Mouse (Mus musculus): Measurements from ENCODE around the gene Ssr2. TPM values are rescaled to one million over a fixed set of nuclear protein-coding genes. Genes with fewer than 3 reads are reported as not detected.
"Not testable (repeated sequence)": the region's sequence is repeated elsewhere in the genome, so short reads cannot be mapped to it uniquely, and the experiment has no call there.

Gene Ssr2
- total and polyA plus RNA-seq, 2 experiments, result 90.0 to 176 TPM

DNA sequence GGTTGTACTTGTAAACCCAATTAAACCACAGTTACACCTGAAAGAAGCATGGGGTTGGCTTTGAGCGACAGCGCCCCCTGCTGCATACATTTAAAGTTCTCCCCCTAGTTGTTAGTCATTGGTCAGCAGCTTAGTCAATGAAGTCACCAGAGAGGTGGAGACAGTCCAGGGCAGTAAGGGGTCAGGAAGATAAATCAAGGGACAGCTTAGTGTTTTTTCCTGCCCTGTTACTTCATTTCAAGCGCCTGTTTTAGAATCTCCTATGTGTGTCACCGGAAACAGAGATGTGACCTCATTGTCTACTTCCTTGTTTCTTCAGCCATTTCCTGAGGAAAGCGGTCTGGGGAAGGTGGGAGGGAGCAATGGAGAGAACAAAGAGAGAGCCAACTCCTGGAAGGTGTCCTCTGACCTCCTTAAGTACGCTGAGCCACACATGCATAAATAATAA, 28.1 kb downstream of the Ssr2 start:
- Histone ChIP-seq H3K79me2 (ENCODE audit: control insufficient read depth, insufficient read depth, low read length) (no peaks in the 10 kb centered on the region), H3K27ac (replicated peaks; ENCODE audit: insufficient read depth, low read depth, low read length) (no peak overlapping the region), H3K4me3 (ENCODE audit: insufficient read depth, low read depth, low read length) (no peak overlapping the region), H3K27me3 (ENCODE audit: control insufficient read depth, insufficient read depth, low read length) (no peaks in the 10 kb centered on the region), H3K4me1 (ENCODE audit: control insufficient read depth, insufficient read depth, low read length) (no peaks in the 10 kb centered on the region), H3K9ac (ENCODE audit: low read depth, low read length) (no peak overlapping the region), H3K36me3 (ENCODE audit: control insufficient read depth, insufficient read depth, low read length) (no peaks in the 10 kb centered on the region)
- TF ChIP-seq POLR2A (IDR thresholded peaks at IDR 0.05; ENCODE audit: extremely low read depth, insufficient read depth, low read length) (no peak), CTCF (IDR thresholded peaks at IDR 0.05; ENCODE audit: low read depth, low read length) (peak; percentile 74)
- 22% methylated on average over 6 of the region's 6 CpGs for WGBS
- peak; percentile 78 for DNase-seq (ENCODE audit: extremely low read depth, low read depth, low spot score)

DNA sequence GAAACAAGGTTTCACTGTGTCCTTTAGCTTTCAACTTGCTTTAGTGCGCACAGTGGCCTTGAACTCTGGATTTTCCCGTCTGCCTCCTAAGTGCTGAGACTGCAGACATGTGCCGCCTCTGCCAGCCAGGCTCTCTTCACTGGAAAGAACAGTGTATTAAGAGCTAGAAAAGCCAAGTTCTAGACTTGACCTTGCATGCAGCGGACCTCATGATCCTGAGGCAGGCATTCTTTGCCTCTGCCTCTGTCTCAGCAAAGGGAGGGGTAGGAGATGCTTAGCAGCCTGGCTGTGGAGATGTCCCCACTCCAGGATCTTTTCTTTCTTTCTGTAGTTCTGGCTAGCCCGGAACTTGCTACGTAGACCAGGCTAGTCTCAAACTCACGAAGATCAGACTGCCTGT, 29.2 kb downstream of the Ssr2 start:
- Histone ChIP-seq H3K4me1 (ENCODE audit: control insufficient read depth, insufficient read depth, low read length) (no peaks in the 10 kb centered on the region), H3K27ac (replicated peaks; ENCODE audit: insufficient read depth, low read depth, low read length) (no peak overlapping the region), H3K4me3 (ENCODE audit: insufficient read depth, low read depth, low read length) (no peak overlapping the region), H3K79me2 (ENCODE audit: control insufficient read depth, insufficient read depth, low read length) (no peaks in the 10 kb centered on the region), H3K36me3 (ENCODE audit: control insufficient read depth, insufficient read depth, low read length) (no peaks in the 10 kb centered on the region), H3K27me3 (ENCODE audit: control insufficient read depth, insufficient read depth, low read length) (no peaks in the 10 kb centered on the region), H3K9ac (ENCODE audit: low read depth, low read length) (no peak overlapping the region)
- TF ChIP-seq POLR2A (IDR thresholded peaks at IDR 0.05; ENCODE audit: extremely low read depth, insufficient read depth, low read length), result no peak
- no peak for TF ChIP-seq CTCF (IDR thresholded peaks at IDR 0.05; ENCODE audit: low read depth, low read length)
- no peak for DNase-seq (ENCODE audit: extremely low read depth, low read depth, low spot score)
- 88% methylated on average over 7 of the region's 7 CpGs for WGBS

DNA sequence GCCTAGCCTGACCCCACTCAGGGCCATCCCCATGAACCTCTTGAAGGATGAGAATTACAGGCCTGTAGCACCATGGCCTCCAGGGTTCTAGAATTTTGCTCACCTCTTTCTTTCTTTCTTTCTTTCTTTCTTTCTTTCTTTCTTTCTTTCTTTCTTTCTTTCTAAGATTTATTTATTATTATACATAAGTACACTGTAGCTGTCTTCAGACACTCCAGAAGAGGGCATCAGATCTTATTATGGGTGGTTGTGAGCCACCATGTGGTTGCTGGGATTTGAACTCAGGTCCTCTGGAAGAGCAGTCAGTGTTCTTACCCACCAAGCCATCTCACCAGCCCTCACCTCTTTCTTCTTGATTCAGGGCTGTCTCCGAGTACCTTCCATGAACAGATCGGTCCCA, 30.0 kb downstream of the Ssr2 start, which contains the start of gene Arhgef2:
Gene Arhgef2, plus strand, starts transcription at position 301 of the 400 bp plus-strand sequence.
- not testable (repeated sequence) for H3K27ac ChIP-seq (replicated peaks; ENCODE audit: insufficient read depth, low read depth, low read length); DNase-seq (ENCODE audit: extremely low read depth, low read depth, low spot score); H3K4me3 ChIP-seq (ENCODE audit: insufficient read depth, low read depth, low read length); H3K36me3 ChIP-seq (ENCODE audit: control insufficient read depth, insufficient read depth, low read length); H3K27me3 ChIP-seq (ENCODE audit: control insufficient read depth, insufficient read depth, low read length); H3K9ac ChIP-seq (ENCODE audit: low read depth, low read length); H3K4me1 ChIP-seq (ENCODE audit: control insufficient read depth, insufficient read depth, low read length); H3K79me2 ChIP-seq (ENCODE audit: control insufficient read depth, insufficient read depth, low read length)
- WGBS, result 95% methylated on average over 2 of the region's 2 CpGs

DNA sequence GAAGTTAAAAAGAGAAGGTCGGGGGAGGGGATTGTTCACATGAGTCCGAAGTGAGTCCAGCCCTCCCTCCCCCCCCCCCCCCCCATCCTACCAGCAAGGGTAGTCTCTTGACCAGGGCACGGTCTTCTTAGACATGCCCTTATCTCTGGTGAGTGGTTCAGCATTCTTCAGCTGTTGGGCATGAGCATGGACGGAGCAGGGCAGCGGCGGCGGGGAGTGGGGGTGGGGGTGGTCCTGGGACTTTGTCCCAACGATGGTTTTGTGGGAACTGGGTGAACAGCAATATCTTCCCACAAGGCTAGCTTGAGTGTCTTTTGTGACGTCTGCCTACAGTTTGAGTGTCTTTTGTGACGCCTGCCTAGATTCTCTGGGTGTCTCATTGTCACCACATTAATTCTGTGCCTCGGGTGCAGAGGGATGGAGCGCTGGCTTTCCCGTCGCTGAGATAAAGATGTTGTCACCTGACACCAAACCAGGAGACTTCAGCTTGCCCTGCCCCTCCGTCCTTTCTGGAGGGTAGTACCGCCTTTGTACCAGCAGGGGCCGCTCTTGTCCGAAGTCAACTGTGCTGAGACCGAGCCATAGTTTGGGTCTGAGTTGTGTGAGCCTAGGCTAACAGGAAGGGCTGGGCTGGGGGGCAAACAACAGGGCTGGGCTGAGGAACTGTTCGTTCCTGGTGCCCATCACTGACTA, 31.5 kb downstream of the Ssr2 start:
- H3K79me2 ChIP-seq (ENCODE audit: control insufficient read depth, insufficient read depth, low read length), result no peaks in the 10 kb centered on the region
- H3K9ac ChIP-seq (ENCODE audit: low read depth, low read length), result peak overlapping the region; percentile 32; the same call in 1 of the 2 replicates
- no peaks in the 10 kb centered on the region for H3K36me3 ChIP-seq (ENCODE audit: control insufficient read depth, insufficient read depth, low read length)
- peak; percentile 95 for TF ChIP-seq CTCF (IDR thresholded peaks at IDR 0.05; ENCODE audit: low read depth, low read length)
- no peak for TF ChIP-seq POLR2A (IDR thresholded peaks at IDR 0.05; ENCODE audit: extremely low read depth, insufficient read depth, low read length)
- no peaks in the 10 kb centered on the region for H3K27me3 ChIP-seq (ENCODE audit: control insufficient read depth, insufficient read depth, low read length)
- no peaks in the 10 kb centered on the region for H3K4me1 ChIP-seq (ENCODE audit: control insufficient read depth, insufficient read depth, low read length)
- DNase-seq (ENCODE audit: extremely low read depth, low read depth, low spot score), result peak; percentile 39
- no peak overlapping the region for H3K4me3 ChIP-seq (ENCODE audit: insufficient read depth, low read depth, low read length)
- WGBS, result 2% methylated on average over 20 of the region's 20 CpGs
- H3K27ac ChIP-seq (replicated peaks; ENCODE audit: insufficient read depth, low read depth, low read length), result no peak overlapping the region

DNA sequence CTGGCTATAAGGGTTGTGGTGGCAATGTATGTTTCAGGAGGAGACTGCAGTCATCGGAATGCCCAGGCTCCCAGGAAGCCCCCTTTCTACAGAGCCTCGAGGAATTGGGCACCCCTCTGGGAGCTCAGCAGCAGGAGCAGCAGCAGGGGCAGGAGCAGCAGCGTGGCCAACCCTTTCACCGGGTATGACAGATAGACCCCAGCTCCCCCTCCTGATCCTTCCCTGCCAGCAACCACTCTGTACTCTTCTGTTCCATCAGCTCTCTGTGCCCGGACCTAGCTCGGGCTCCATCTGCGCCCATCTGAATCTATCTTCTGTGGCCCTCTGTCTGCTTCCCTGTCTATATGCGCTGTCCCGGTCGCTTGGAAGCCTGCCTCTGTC, 32.1 kb downstream of the Ssr2 start:
- TF ChIP-seq CTCF (IDR thresholded peaks at IDR 0.05; ENCODE audit: low read depth, low read length) (no peak), POLR2A (IDR thresholded peaks at IDR 0.05; ENCODE audit: extremely low read depth, insufficient read depth, low read length) (no peak)
- Histone ChIP-seq H3K4me3 (ENCODE audit: insufficient read depth, low read depth, low read length) (no peak overlapping the region), H3K9ac (ENCODE audit: low read depth, low read length) (peak overlapping the region; percentile 32; the same call in 1 of the 2 replicates), H3K4me1 (ENCODE audit: control insufficient read depth, insufficient read depth, low read length) (no peaks in the 10 kb centered on the region), H3K36me3 (ENCODE audit: control insufficient read depth, insufficient read depth, low read length) (no peaks in the 10 kb centered on the region), H3K27ac (replicated peaks; ENCODE audit: insufficient read depth, low read depth, low read length) (no peak overlapping the region), H3K27me3 (ENCODE audit: control insufficient read depth, insufficient read depth, low read length) (no peaks in the 10 kb centered on the region), H3K79me2 (ENCODE audit: control insufficient read depth, insufficient read depth, low read length) (no peaks in the 10 kb centered on the region)
- 32% methylated on average over 10 of the region's 10 CpGs for WGBS
- DNase-seq (ENCODE audit: extremely low read depth, low read depth, low spot score), result no peak

DNA sequence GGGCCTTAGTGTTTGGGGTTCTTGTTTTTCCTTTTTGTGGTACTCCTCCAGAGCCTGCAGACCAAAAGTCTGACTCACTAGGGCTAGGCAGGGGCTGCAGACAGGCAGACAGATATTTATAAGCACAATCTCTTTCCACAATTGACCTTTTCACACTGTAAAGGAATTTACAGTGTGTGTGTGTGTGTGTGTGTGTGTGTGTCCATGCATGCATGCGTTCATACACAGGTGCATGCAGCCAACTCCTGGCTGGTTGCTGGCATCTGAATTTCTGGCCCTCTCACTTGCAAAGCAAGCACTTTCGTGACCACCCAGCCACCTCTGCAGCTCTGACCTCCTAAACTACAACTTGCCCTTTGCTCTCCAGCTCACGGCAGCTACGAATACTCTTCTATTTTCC, 33.4 kb downstream of the Ssr2 start:
- Histone ChIP-seq H3K79me2 (ENCODE audit: control insufficient read depth, insufficient read depth, low read length) (no peaks in the 10 kb centered on the region), H3K4me3 (ENCODE audit: insufficient read depth, low read depth, low read length) (no peak overlapping the region), H3K9ac (ENCODE audit: low read depth, low read length) (no peak overlapping the region), H3K36me3 (ENCODE audit: control insufficient read depth, insufficient read depth, low read length) (no peaks in the 10 kb centered on the region), H3K4me1 (ENCODE audit: control insufficient read depth, insufficient read depth, low read length) (no peaks in the 10 kb centered on the region), H3K27ac (replicated peaks; ENCODE audit: insufficient read depth, low read depth, low read length) (no peak overlapping the region), H3K27me3 (ENCODE audit: control insufficient read depth, insufficient read depth, low read length) (no peaks in the 10 kb centered on the region)
- 60% methylated on average over 4 of the region's 4 CpGs for WGBS
- DNase-seq (ENCODE audit: extremely low read depth, low read depth, low spot score), result no peak
- TF ChIP-seq POLR2A (IDR thresholded peaks at IDR 0.05; ENCODE audit: extremely low read depth, insufficient read depth, low read length), result no peak
- no peak for TF ChIP-seq CTCF (IDR thresholded peaks at IDR 0.05; ENCODE audit: low read depth, low read length)

Data from liver, adult 2 months (tissue).